Mouse (Mus musculus): Measurements from ENCODE around the gene Smarcd1.
A peak's percentile ranks its signal among the peaks of the same experiment; 100 is the strongest.

Gene Smarcd1

GRCm38 (mm10) chr15:99731167-99731566, 29.2 kb downstream of the Smarcd1 start:
- no peak for DNase-seq (ENCODE audit: low spot score in 2 of 2)

DNA sequence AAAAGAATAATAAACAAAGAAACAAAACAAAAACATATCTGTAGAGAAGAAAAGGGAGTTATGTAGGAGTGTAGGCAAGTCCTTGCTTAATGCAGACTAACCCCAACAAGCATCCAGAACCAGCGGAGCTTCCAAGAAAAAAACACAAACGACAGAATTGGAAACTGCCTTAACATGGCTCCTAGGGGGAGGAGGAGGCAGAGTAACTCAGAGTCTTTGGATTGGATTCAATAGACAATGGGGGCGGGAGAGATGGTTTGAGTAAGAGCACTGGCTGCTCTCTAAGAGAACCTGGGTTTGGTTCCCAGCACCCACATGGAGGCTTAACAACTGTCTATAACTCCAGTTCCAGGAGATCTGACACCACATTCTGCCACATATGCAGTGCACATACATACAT, 29.7 kb downstream of the Smarcd1 start:
- no peak for DNase-seq (ENCODE audit: low spot score in 2 of 2)

- DNase-seq (ENCODE audit: low spot score in 2 of 2), result no peak
These were observed 31.3 kb downstream of the Smarcd1 start for GRCm38 (mm10) chr15:99733186-99733585.

DNA sequence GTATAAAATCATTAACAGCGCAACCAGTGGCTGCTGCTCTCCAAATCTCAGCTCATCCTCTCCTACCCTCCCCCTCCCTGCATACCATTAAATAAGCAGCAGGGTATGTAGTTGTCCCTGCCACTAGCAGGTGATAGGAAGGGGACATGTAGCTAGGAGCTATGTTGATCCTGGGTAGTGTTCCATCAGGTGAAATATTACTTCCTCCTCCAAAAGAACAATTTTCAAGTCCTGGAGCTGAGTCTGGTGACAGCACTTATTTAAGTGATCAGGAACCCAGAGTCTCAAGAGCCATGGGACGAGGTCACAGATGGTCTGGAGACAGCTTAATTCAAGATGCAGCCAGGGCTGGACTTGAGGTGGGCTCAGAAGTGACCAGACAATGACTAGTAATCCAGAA, 33.7 kb downstream of the Smarcd1 start:
- peak; percentile 100 for DNase-seq (ENCODE audit: low spot score in 2 of 2)

- DNase-seq (ENCODE audit: low spot score in 2 of 2), result no peak
These were observed 34.7 kb downstream of the Smarcd1 start for GRCm38 (mm10) chr15:99736675-99737074.

- no peak for DNase-seq (ENCODE audit: low spot score in 2 of 2)
These were observed 38.3 kb downstream of the Smarcd1 start for GRCm38 (mm10) chr15:99740229-99740628.

DNA sequence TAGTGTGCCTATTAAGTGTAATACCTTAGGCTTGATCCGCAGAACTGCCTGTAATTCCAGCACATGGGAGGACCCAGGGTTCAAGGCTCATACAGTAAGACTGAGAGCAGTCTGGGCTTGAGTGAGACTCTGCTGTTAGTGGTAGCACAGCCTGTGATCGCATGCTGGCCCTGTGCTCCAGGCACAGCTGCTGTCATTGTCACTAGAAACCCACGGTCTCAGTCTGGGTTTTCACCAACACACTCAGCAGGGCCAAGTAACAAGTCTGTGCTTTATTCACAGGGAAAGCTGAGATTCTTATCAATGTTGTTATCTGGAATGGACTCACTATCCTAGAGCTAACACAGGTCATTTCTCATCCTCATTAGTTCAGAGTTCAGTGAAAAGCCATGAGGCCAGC, 52.3 kb downstream of the Smarcd1 start:
- DNase-seq (ENCODE audit: low spot score in 2 of 2), result peak in 1 of 2 experiments; percentile 11
